Mouse (Mus musculus) embryonic facial prominence, embryonic 13.5 days (tissue): ENCODE measurements around the gene Ltbp4. TPM values are rescaled to one million over a fixed set of nuclear protein-coding genes. Genes with fewer than 3 reads are reported as not detected.
A peak's percentile ranks its signal among the peaks of the same experiment; 100 is the strongest.

Experiments
- ATAC-seq: fragments of 200-750 bp; cut with Nextera tagmentation; 2 replicates; pipeline ENCODE4 v1.8.0; 2017; ENCODE audit warnings: low read depth; ENCODE audit not compliant: insufficient number of reproducible peaks, insufficient read depth, low FRiP score, low TSS enrichment
- H3K27ac ChIP-seq: fragments of 300-500 bp; sonication (generic); 2 replicates; pipeline ENCODE4 v1.5.1; 2015; ENCODE audit warnings: moderate library complexity, mild to moderate bottlenecking, inconsistent platforms
- H3K27me3 ChIP-seq: fragments of 300-500 bp; sonication (generic); 2 replicates; pipeline ENCODE4 v1.6.1; 2015; ENCODE audit warnings: mild to moderate bottlenecking, inconsistent platforms
- H3K36me3 ChIP-seq: fragments of 300-500 bp; sonication (generic); 2 replicates; pipeline ENCODE4 v1.6.1; 2015; ENCODE audit warnings: mild to moderate bottlenecking, inconsistent platforms
- H3K4me1 ChIP-seq: fragments of 300-500 bp; sonication (generic); 2 replicates; pipeline ENCODE4 v1.6.1; 2015; ENCODE audit warnings: inconsistent platforms
- H3K4me2 ChIP-seq: fragments of 300-500 bp; sonication (generic); 2 replicates; pipeline ENCODE4 v1.6.1; 2015; ENCODE audit warnings: moderate library complexity, mild to moderate bottlenecking, inconsistent platforms
- H3K4me3 ChIP-seq: fragments of 300-500 bp; sonication (generic); 2 replicates; pipeline ENCODE4 v1.5.1; 2015; ENCODE audit warnings: mild to moderate bottlenecking, inconsistent platforms
- H3K9ac ChIP-seq: fragments of 300-500 bp; sonication (generic); 2 replicates; pipeline ENCODE4 v1.6.1; 2015; ENCODE audit warnings: mild to moderate bottlenecking, inconsistent platforms
- H3K9me3 ChIP-seq: fragments of 300-500 bp; sonication (generic); 2 replicates; pipeline ENCODE4 v1.6.1; 2016; ENCODE audit warnings: inconsistent platforms
- WGBS: fragments of 180-500 bp; shearing (Covaris S2); methylation state at CpG from one replicate; pipeline ENCODE4 v1.1.7; 2015; ENCODE audit warnings: mixed read lengths; 5-methylcytosine and 5-hydroxymethylcytosine counted together
- polyA plus RNA-seq: library from polyadenylated mRNA; unstranded; fragments of >200 nt; fragmentation: Nextera tagmentation; extraction: Ambion mirVana; gene quantifications from 2 replicates; pipeline ENCODE4 v1.2.1, GENCODE M21; 2015

Gene Ltbp4
- 32.0 and 40.3 TPM in 2 replicates for polyA plus RNA-seq

DNA sequence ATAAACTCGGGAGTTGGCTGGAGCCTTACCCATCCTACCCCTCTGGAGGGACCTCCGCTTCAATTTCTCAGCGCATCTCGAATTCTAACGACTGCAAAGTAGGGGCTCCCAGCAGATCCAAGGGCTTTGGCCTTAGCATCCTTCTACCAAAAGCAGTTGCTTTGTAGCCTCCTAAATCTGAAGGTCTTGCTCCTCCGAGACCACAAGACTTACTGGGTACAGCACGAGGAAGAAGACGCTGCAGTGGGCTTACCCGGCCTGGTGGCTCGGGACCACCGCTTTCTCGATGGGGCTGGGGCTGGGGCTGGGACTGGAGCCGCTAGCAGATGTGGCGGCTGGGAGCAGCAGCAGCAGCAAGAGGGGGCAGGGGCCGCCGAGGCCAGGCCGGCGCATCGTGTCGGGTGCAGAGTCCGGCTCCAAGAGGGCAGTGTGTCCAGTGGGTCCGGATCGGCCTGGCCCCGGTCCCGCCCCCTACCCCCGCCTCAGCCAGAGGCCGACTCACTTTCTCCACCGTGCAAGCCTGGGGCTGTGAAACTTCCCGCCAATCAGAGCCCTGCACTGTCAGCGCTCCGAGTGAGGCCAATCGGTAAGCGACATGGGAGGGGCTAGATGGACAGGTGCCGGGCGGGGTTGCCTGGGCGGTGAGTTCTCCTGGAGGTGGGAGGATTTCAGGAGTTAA, at the start of gene Ltbp4:
Gene Ltbp4, minus strand, starts transcription at position 518 of the 679 bp plus-strand sequence.
- Histone ChIP-seq H3K36me3 (peaks cover 12% of the 10 kb centered on the region), H3K27ac (peak within 1 kb of the TSS; percentile 45), H3K9ac (peak within 1 kb of the TSS; percentile 70), H3K4me2 (peak within 1 kb of the TSS; percentile 85), H3K27me3 (peaks cover 57% of the 10 kb centered on the region), H3K9me3 (no peaks in the 10 kb centered on the region), H3K4me3 (peak within 1 kb of the TSS; percentile 47), H3K4me1 (peaks cover 49% of the 10 kb centered on the region)
- under 1% methylated on average over 29 of the region's 36 CpGs for WGBS
- ATAC-seq = no peak

DNA sequence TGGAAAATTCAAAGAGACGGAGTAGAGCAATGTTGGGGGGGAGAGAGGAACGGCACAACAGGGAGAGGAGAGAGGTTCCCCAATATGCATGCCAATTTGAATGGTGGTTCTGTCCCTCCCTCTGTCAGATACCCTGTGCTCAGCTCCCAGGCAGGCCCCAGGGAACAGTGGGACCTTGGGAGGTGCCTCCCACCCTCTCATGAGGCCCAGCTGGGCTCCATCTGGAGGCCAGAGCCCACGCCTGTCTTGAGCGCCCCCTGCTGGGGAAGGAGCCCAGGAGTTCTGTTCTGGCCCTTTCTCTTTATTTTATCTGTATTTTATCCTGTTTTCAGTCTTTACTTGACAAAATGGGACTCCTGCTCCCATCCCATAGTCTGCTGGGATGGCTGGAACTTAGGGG, 47.2 kb upstream of the Ltbp4 start:
- WGBS = 26% methylated on average over 4 of the region's 4 CpGs
- Histone ChIP-seq H3K9me3 (no peaks in the 10 kb centered on the region), H3K4me3 (no peak overlapping the region), H3K27ac (no peak overlapping the region), H3K27me3 (no peaks in the 10 kb centered on the region; the same call in 1 of the 2 replicates), H3K4me1 (peaks cover 3% of the 10 kb centered on the region; the same call in 1 of the 2 replicates), H3K36me3 (no peaks in the 10 kb centered on the region), H3K4me2 (no peak overlapping the region), H3K9ac (no peak overlapping the region)
- ATAC-seq = no peak

DNA sequence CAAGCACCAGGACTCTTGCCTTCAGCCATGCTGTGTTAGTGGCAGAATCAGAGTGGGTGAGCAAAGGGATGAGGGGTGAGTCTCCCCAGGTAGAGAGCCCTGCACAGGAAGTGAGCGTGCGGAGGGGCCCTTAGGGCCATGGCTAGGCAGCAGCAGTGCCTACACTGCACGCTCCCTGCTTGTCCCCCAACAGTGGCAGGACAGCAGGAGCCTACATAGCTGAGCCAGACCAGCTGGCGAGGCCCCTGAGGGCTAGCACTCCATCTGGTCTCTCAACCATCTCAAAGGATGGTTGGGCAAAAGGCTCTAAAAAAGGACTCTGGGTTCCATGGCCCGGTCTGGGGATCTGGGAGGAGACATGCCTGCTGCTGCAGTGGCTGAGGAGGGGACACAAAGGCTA, 46.6 kb upstream of the Ltbp4 start:
- 69% methylated on average over 5 of the region's 5 CpGs for WGBS
- ATAC-seq = no peak

DNA sequence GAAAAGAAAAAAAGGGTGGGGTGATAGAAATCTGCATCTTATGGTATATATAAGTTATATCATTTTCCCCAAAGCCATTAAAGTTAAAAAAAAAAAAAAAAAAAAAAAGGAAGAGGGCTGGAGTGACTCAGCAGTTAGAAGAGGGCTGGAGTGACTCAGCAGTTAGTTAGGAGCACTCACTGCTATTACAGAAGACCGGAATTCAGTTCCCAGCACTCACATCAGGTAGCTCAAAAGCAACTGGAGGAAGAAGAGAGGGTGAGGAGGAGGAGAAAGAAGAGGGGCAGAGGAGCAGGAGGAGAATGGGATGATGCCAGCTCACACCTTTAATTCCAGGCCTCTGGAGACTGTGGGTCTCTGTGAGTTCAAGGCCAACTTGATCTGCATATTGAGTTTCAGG, 45.7 kb upstream of the Ltbp4 start:
- no peak overlapping the region for H3K9ac ChIP-seq
- ATAC-seq = no peak
- H3K4me2 ChIP-seq = no peak overlapping the region
- no peaks in the 10 kb centered on the region for H3K9me3 ChIP-seq
- H3K36me3 ChIP-seq = no peaks in the 10 kb centered on the region
- H3K4me3 ChIP-seq = no peak overlapping the region
- 79% methylated on average over 1 of the region's 1 CpGs for WGBS
- H3K27me3 ChIP-seq = peaks cover 2% of the 10 kb centered on the region; the same call in 1 of the 2 replicates
- H3K27ac ChIP-seq = no peak overlapping the region
- peaks cover 16% of the 10 kb centered on the region for H3K4me1 ChIP-seq

More for the DNA sequence above, 46.6 kb upstream of the Ltbp4 start:
- Histone ChIP-seq H3K4me3 (no peak overlapping the region), H3K4me1 (peaks cover 9% of the 10 kb centered on the region), H3K36me3 (no peaks in the 10 kb centered on the region), H3K9ac (no peak overlapping the region), H3K9me3 (no peaks in the 10 kb centered on the region), H3K27ac (no peak overlapping the region), H3K4me2 (no peak overlapping the region), H3K27me3 (no peaks in the 10 kb centered on the region; the same call in 1 of the 2 replicates)

DNA sequence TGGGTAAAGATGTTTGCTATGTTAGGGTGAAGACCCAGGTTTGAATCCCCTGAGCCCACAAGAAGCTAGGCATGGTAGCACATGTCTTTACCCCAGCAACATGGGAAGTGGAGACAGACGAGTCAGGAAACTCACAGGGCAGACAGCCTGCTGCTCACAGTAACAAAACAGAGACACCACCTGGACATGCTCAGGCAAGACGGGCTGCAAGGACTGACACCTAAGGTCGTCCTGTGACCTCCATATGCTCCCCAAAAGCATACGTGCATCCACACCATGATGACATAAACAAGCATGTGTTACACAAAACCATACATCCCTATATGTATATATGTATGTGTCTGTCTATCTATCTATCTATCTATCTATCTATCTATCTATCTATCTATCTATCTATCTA, 44.1 kb upstream of the Ltbp4 start:
- Histone ChIP-seq H3K36me3 (no peaks in the 10 kb centered on the region), H3K9me3 (no peaks in the 10 kb centered on the region), H3K27me3 (peaks cover 19% of the 10 kb centered on the region), H3K9ac (no peak overlapping the region), H3K4me2 (no peak overlapping the region), H3K4me3 (no peak overlapping the region), H3K27ac (no peak overlapping the region), H3K4me1 (peaks cover 16% of the 10 kb centered on the region)
- WGBS = 53% methylated on average over 4 of the region's 4 CpGs
- no peak for ATAC-seq

DNA sequence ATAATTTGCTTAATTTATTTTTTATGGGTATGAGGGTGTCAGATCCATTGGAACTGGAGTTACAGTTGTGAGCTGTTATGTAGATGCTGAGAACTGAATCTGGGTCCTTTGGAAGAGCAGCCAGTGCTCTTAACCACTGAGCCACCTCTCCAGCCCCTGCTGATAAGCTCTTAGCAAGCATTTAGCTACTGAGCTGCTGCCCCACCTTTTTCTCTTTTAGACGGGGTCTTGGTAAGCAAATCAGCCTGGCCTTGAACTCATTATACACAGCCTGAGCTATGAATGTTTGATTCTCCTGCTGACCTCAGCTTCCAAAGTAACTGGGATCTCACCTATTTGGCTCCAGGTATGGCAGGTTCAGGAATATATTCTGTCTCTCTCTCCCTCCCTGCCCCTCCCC, 43.5 kb upstream of the Ltbp4 start:
- no peak overlapping the region for H3K4me3 ChIP-seq
- H3K36me3 ChIP-seq = no peaks in the 10 kb centered on the region
- peaks cover 24% of the 10 kb centered on the region for H3K27me3 ChIP-seq
- H3K9ac ChIP-seq = no peak overlapping the region
- no peak overlapping the region for H3K27ac ChIP-seq
- no peak for ATAC-seq
- H3K4me2 ChIP-seq = no peak overlapping the region
- H3K9me3 ChIP-seq = no peaks in the 10 kb centered on the region
- H3K4me1 ChIP-seq = peaks cover 16% of the 10 kb centered on the region
- 24% methylated on average over 1 of the region's 1 CpGs for WGBS

DNA sequence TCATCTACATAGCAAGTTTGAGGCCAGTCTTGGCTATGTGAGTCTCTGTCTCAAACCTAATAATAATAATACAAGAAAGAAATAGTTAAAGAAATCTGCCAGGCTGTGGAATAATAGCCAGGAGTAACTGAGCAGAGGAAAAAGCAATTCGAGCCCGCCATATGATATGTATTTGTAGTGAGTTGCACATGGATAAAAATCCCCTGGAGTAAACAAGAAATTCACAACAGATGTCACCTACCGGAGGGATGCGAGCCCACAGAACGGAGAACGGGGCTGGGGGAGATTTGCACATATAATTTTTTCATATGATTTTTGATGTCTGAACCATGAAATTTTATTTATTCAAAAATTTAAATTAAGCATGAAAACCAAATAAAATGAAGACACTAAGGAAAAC, 42.3 kb upstream of the Ltbp4 start:
- Histone ChIP-seq H3K27me3 (peaks cover 35% of the 10 kb centered on the region), H3K27ac (peak overlapping the region; percentile 68), H3K4me1 (peaks cover 20% of the 10 kb centered on the region), H3K9ac (no peak overlapping the region), H3K9me3 (no peaks in the 10 kb centered on the region), H3K4me3 (no peak overlapping the region), H3K4me2 (peak overlapping the region; percentile 39; the same call in 1 of the 2 replicates), H3K36me3 (no peaks in the 10 kb centered on the region)
- no peak for ATAC-seq
- WGBS = 25% methylated on average over 6 of the region's 6 CpGs

DNA sequence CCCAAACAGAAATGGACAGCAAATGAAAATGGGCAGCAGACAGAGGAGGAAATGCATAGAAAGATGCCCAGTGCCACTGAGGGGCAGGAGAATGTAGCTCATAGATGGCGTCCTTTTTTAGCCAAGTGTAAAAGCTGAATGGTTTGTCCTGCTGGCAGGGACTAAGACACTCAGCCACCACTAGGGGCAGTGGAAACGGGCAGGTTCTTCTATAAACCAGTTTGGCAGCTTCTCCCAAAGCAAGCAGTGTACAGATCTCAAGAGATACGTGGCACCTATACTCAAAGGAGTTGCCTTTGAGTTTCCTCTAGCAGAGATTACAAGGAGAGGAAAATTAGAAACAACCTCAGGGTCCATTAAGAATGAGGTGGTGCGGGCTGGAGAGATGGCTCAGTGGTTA, 40.9 kb upstream of the Ltbp4 start:
- no peak overlapping the region for H3K27ac ChIP-seq
- ATAC-seq = no peak
- H3K9me3 ChIP-seq = no peaks in the 10 kb centered on the region
- peaks cover 48% of the 10 kb centered on the region for H3K27me3 ChIP-seq
- 12% methylated on average over 4 of the region's 4 CpGs for WGBS
- no peak overlapping the region for H3K4me3 ChIP-seq
- H3K4me1 ChIP-seq = peaks cover 18% of the 10 kb centered on the region
- H3K9ac ChIP-seq = no peak overlapping the region
- H3K4me2 ChIP-seq = no peak overlapping the region
- no peaks in the 10 kb centered on the region for H3K36me3 ChIP-seq

DNA sequence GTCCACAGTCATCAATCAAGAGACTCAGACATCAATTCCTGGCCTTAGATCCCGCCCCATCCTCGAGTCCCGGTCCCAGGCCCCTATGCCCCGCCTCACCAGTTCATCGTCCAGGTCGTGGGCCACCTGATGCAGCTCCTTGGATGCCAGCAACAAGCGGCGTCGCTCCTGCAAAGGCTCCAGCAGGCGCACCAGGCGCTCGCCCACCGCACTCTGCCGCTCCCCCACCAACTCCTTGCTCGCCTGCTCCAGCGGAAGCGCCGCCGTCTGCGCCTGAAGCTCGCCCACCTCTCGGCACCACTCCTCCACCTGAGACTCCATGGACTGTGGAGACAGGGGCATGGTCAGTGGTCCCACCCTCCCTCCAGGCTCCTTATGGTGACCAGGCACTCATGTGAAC, 37.8 kb upstream of the Ltbp4 start:
- H3K36me3 ChIP-seq = no peaks in the 10 kb centered on the region
- 1% methylated on average over 22 of the region's 22 CpGs for WGBS
- 0 out of 2 replicates have a peak, but pooled peaks cover 2% of the 10 kb centered on the region for H3K9me3 ChIP-seq
- no peak overlapping the region for H3K27ac ChIP-seq
- peak overlapping the region; percentile 46 for H3K4me2 ChIP-seq
- peaks cover 79% of the 10 kb centered on the region for H3K27me3 ChIP-seq
- H3K9ac ChIP-seq = peak overlapping the region; percentile 46
- H3K4me3 ChIP-seq = peak overlapping the region; percentile 26
- peaks cover 22% of the 10 kb centered on the region for H3K4me1 ChIP-seq
- no peak for ATAC-seq

DNA sequence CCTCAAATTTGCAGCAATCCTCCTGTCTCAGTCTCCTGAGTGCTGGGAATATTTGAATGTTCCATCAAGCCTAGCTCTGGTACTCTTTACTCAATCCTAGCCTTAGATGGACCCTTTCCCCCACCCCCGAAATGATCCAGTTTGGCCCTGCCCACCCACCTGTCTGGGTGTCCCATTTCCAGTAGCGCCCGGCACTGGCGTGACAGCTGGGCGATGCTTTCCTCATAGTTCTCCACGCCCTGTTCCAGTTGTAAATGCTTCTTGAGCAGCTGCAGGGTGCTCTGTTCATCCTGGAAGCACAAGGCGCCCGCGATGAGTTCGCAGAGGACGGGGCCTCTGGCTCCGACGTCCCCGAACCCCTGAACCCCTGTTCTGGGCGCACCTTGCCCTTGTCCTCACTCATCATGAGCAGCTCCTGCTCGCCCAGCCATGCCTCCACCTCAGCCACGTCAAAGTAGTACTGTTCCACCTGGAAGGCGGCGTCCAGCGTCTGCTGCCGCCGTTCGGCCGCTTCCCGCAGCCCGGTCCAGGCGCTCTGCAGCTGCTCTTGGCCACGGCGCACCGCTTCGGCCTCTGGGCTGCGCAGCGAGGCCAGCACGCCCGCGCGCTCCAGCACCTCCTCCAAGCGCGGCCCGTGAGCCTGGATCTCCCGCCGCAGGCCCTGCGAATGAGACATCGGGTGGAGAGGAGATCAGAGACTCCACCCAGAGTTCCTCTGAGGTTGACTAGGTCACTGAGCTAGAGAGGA, 34.4 kb upstream of the Ltbp4 start:
- peaks cover 17% of the 10 kb centered on the region for H3K4me1 ChIP-seq
- H3K9me3 ChIP-seq = peaks cover 8% of the 10 kb centered on the region; the same call in 1 of the 2 replicates
- H3K27ac ChIP-seq = no peak overlapping the region
- peak overlapping the region; percentile 29 for H3K4me3 ChIP-seq
- peak overlapping the region; percentile 55; the same call in 1 of the 2 replicates for H3K9ac ChIP-seq
- WGBS = 5% methylated on average over 44 of the region's 44 CpGs
- peaks cover 98% of the 10 kb centered on the region for H3K27me3 ChIP-seq
- ATAC-seq = no peak
- H3K36me3 ChIP-seq = 0 out of 2 replicates have a peak, but pooled peaks cover 2% of the 10 kb centered on the region
- peak overlapping the region; percentile 49 for H3K4me2 ChIP-seq

DNA sequence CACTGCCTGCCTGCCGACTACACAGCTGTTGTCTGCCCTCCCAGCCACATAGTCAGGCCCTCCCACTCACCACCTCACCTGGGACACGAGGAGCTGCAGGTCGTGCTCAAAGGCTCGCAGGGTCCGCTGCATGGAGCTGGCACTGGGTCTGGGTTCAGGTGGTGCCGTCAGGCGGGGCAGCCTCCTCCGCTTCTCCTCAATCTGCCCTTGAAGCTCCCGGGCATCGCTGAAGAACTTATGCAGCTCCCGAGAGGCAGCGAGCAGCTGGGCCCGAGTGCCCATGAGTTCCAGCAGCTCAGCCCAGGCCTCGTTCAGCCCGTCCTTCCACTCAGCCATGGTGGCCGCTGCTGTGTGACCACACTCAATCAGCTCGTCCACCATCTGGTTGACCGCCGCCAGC, 31.6 kb upstream of the Ltbp4 start:
- H3K4me3 ChIP-seq = no peak overlapping the region
- WGBS = 85% methylated on average over 19 of the region's 19 CpGs
- H3K27ac ChIP-seq = no peak overlapping the region
- H3K4me1 ChIP-seq = peaks cover 23% of the 10 kb centered on the region
- H3K36me3 ChIP-seq = 0 out of 2 replicates have a peak, but pooled peaks cover 2% of the 10 kb centered on the region
- peaks cover 8% of the 10 kb centered on the region; the same call in 1 of the 2 replicates for H3K9me3 ChIP-seq
- peaks cover 100% of the 10 kb centered on the region for H3K27me3 ChIP-seq
- no peak overlapping the region for H3K9ac ChIP-seq
- ATAC-seq = no peak
- H3K4me2 ChIP-seq = no peak overlapping the region
